Mouse (Mus musculus) heart, embryonic 10.5 days (tissue): ENCODE results near the gene Adamts9. TPM values are rescaled to one million over a fixed set of nuclear protein-coding genes. Genes with fewer than 3 reads are reported as not detected.

Source experiments
- DNase-seq: peaks from one replicate; pipeline ENCODE4 v3.0.0-alpha.2; 2017; ENCODE audit warnings: low spot score
- H3K27ac ChIP-seq: fragments of 300-500 bp; sonication (generic); 2 replicates; pipeline ENCODE4 v1.5.1; 2016; ENCODE audit warnings: mild to moderate bottlenecking
- H3K27me3 ChIP-seq: fragments of 300-500 bp; sonication (generic); 2 replicates; pipeline ENCODE4 v1.6.1; 2016; ENCODE audit warnings: mild to moderate bottlenecking; ENCODE audit not compliant: poor library complexity, insufficient read depth, severe bottlenecking
- H3K36me3 ChIP-seq: fragments of 300-500 bp; sonication (generic); 2 replicates; pipeline ENCODE4 v1.6.1; 2016; ENCODE audit warnings: mild to moderate bottlenecking, moderate library complexity
- H3K4me1 ChIP-seq: fragments of 300-500 bp; sonication (generic); 2 replicates; pipeline ENCODE4 v1.6.1; 2016; ENCODE audit warnings: mild to moderate bottlenecking
- H3K4me3 ChIP-seq: fragments of 300-500 bp; sonication (generic); 2 replicates; pipeline ENCODE4 v1.5.1; 2016; ENCODE audit warnings: mild to moderate bottlenecking, moderate library complexity
- H3K9me3 ChIP-seq: fragments of 300-500 bp; sonication (generic); 2 replicates; pipeline ENCODE4 v1.6.1; 2016; ENCODE audit warnings: mild to moderate bottlenecking, moderate library complexity
- WGBS: fragments of 180-500 bp; shearing (Covaris S2); methylation state at CpG from one replicate; pipeline ENCODE4 v1.1.7; 2016; 5-methylcytosine and 5-hydroxymethylcytosine counted together
- polyA plus RNA-seq: library from polyadenylated mRNA; unstranded; fragments of >200 nt; fragmentation: Nextera tagmentation; extraction: Ambion mirVana; gene quantifications from 2 replicates; pipeline ENCODE4 v1.2.1, GENCODE M21; 2016

The Adamts9 gene
- polyA plus RNA-seq, 1 experiment from 2014 or later: 9.7 TPM

GRCm38 (mm10) chr6:92779140-92779934 is 164.0 kb downstream of the Adamts9 start:
- Histone ChIP-seq H3K4me1 (peaks cover 11% of the 10 kb centered on the region), H3K36me3 (peaks cover 24% of the 10 kb centered on the region; the same call in 1 of the 2 replicates), H3K27me3 (no peaks in the 10 kb centered on the region), H3K27ac (no peak overlapping the region), H3K4me3 (no peak overlapping the region), H3K9me3 (no peaks in the 10 kb centered on the region)
- WGBS: 72% methylated on average over 11 of the region's 11 CpGs
- no peak for DNase-seq

- Histone ChIP-seq H3K4me3 (no peak overlapping the region), H3K27me3 (no peaks in the 10 kb centered on the region), H3K27ac (no peak overlapping the region), H3K4me1 (peaks cover 10% of the 10 kb centered on the region), H3K9me3 (no peaks in the 10 kb centered on the region), H3K36me3 (peaks cover 26% of the 10 kb centered on the region)
- 36% methylated on average over 2 of the region's 2 CpGs for WGBS
- no peak for DNase-seq
Measured at GRCm38 (mm10) chr6:92776356-92776755, 166.9 kb downstream of the Adamts9 start.

- no peak for DNase-seq
Measured at GRCm38 (mm10) chr6:92762372-92762771, 180.9 kb downstream of the Adamts9 start.

GRCm38 (mm10) chr6:92759616-92760015 is 183.7 kb downstream of the Adamts9 start:
- H3K27ac ChIP-seq: no peak overlapping the region
- H3K27me3 ChIP-seq: no peaks in the 10 kb centered on the region
- no peak for DNase-seq
- no peak overlapping the region for H3K4me3 ChIP-seq
- peaks cover 7% of the 10 kb centered on the region; the same call in 1 of the 2 replicates for H3K4me1 ChIP-seq
- H3K9me3 ChIP-seq: no peaks in the 10 kb centered on the region
- H3K36me3 ChIP-seq: no peaks in the 10 kb centered on the region

More at GRCm38 (mm10) chr6:92762372-92762771, 180.9 kb downstream of the Adamts9 start:
- Histone ChIP-seq H3K9me3 (no peaks in the 10 kb centered on the region), H3K4me1 (no peaks in the 10 kb centered on the region), H3K27ac (no peak overlapping the region), H3K4me3 (no peak overlapping the region), H3K27me3 (no peaks in the 10 kb centered on the region), H3K36me3 (no peaks in the 10 kb centered on the region)
- WGBS: 58% methylated on average over 3 of the region's 3 CpGs

- Histone ChIP-seq H3K4me3 (no peak overlapping the region), H3K27me3 (no peaks in the 10 kb centered on the region), H3K36me3 (no peaks in the 10 kb centered on the region), H3K4me1 (peaks cover 7% of the 10 kb centered on the region; the same call in 1 of the 2 replicates), H3K27ac (no peak overlapping the region), H3K9me3 (no peaks in the 10 kb centered on the region)
- DNase-seq: no peak
- WGBS: 19% methylated on average over 5 of the region's 5 CpGs
Measured at GRCm38 (mm10) chr6:92755826-92756225, 187.5 kb downstream of the Adamts9 start.

GRCm38 (mm10) chr6:92752737-92753136 is 190.6 kb downstream of the Adamts9 start:
- no peak for DNase-seq
- H3K27me3 ChIP-seq: no peaks in the 10 kb centered on the region
- peaks cover 7% of the 10 kb centered on the region; the same call in 1 of the 2 replicates for H3K4me1 ChIP-seq
- H3K36me3 ChIP-seq: no peaks in the 10 kb centered on the region
- WGBS: 83% methylated on average over 2 of the region's 2 CpGs
- H3K4me3 ChIP-seq: no peak overlapping the region
- H3K9me3 ChIP-seq: no peaks in the 10 kb centered on the region
- H3K27ac ChIP-seq: no peak overlapping the region

GRCm38 (mm10) chr6:92749420-92749819 is 193.9 kb downstream of the Adamts9 start:
- 38% methylated on average over 4 of the region's 4 CpGs for WGBS
- Histone ChIP-seq H3K9me3 (no peaks in the 10 kb centered on the region), H3K27ac (no peak overlapping the region), H3K4me3 (no peak overlapping the region), H3K4me1 (no peaks in the 10 kb centered on the region), H3K27me3 (no peaks in the 10 kb centered on the region), H3K36me3 (no peaks in the 10 kb centered on the region)
- DNase-seq: no peak

GRCm38 (mm10) chr6:92743605-92744004 is 199.7 kb downstream of the Adamts9 start:
- DNase-seq: no peak
- peak overlapping the region; percentile 32; the same call in 1 of the 2 replicates for H3K4me3 ChIP-seq
- WGBS: 16% methylated on average over 11 of the region's 11 CpGs

GRCm38 (mm10) chr6:92737116-92737515 is 206.2 kb downstream of the Adamts9 start:
- Histone ChIP-seq H3K36me3 (no peaks in the 10 kb centered on the region), H3K4me1 (no peaks in the 10 kb centered on the region), H3K9me3 (0 out of 2 replicates have a peak, but pooled peaks cover 2% of the 10 kb centered on the region), H3K27ac (no peak overlapping the region), H3K27me3 (no peaks in the 10 kb centered on the region), H3K4me3 (no peak overlapping the region)
- WGBS: 76% methylated on average over 1 of the region's 1 CpGs
- DNase-seq: no peak

More at GRCm38 (mm10) chr6:92743605-92744004, 199.7 kb downstream of the Adamts9 start:
- Histone ChIP-seq H3K27me3 (no peaks in the 10 kb centered on the region), H3K36me3 (no peaks in the 10 kb centered on the region), H3K4me1 (no peaks in the 10 kb centered on the region), H3K9me3 (no peaks in the 10 kb centered on the region), H3K27ac (no peak overlapping the region)

- Histone ChIP-seq H3K36me3 (no peaks in the 10 kb centered on the region), H3K4me1 (0 out of 2 replicates have a peak, but pooled peaks cover 2% of the 10 kb centered on the region), H3K27me3 (no peaks in the 10 kb centered on the region), H3K9me3 (0 out of 2 replicates have a peak, but pooled peaks cover 2% of the 10 kb centered on the region), H3K27ac (no peak overlapping the region), H3K4me3 (no peak overlapping the region)
- no peak for DNase-seq
Measured at GRCm38 (mm10) chr6:92733651-92734050, 209.6 kb downstream of the Adamts9 start.

- Histone ChIP-seq H3K27ac (no peak overlapping the region; the same call in 1 of the 2 replicates), H3K27me3 (no peaks in the 10 kb centered on the region), H3K9me3 (0 out of 2 replicates have a peak, but pooled peaks cover under 1% of the 10 kb centered on the region), H3K36me3 (no peaks in the 10 kb centered on the region), H3K4me3 (no peak overlapping the region), H3K4me1 (peaks cover 19% of the 10 kb centered on the region)
- no peak for DNase-seq
- 38% methylated on average over 7 of the region's 7 CpGs for WGBS
Measured at GRCm38 (mm10) chr6:92728514-92728913, 214.8 kb downstream of the Adamts9 start.

GRCm38 (mm10) chr6:92728084-92728483 is 215.2 kb downstream of the Adamts9 start:
- WGBS: 5% methylated on average over 10 of the region's 10 CpGs
- Histone ChIP-seq H3K27ac (no peak overlapping the region; the same call in 1 of the 2 replicates), H3K36me3 (no peaks in the 10 kb centered on the region)

GRCm38 (mm10) chr6:92727351-92727986 is 215.8 kb downstream of the Adamts9 start:
- Histone ChIP-seq H3K9me3 (no peaks in the 10 kb centered on the region), H3K36me3 (no peaks in the 10 kb centered on the region), H3K4me3 (no peak overlapping the region), H3K4me1 (peaks cover 19% of the 10 kb centered on the region), H3K27ac (no peak overlapping the region), H3K27me3 (no peaks in the 10 kb centered on the region)
- WGBS: 15% methylated on average over 7 of the region's 7 CpGs
- peak; percentile 59 for DNase-seq

More at GRCm38 (mm10) chr6:92728084-92728483, 215.2 kb downstream of the Adamts9 start:
- Histone ChIP-seq H3K4me3 (no peak overlapping the region), H3K9me3 (no peaks in the 10 kb centered on the region), H3K4me1 (peaks cover 19% of the 10 kb centered on the region), H3K27me3 (no peaks in the 10 kb centered on the region)
- DNase-seq: peak; percentile 77
